Mouse (Mus musculus) olfactory bulb, adult 2 months (tissue): ENCODE results near the gene Dtymk.

Source experiments
- CTCF ChIP-seq: fragments of 200-500 bp; IDR thresholded peaks from 2 replicates; pipeline ENCODE4 v1.5.1; 2012; ENCODE audit warnings: low read depth, mild to moderate bottlenecking, low read length, moderate library complexity; ENCODE audit not compliant: insufficient read depth
- POLR2A ChIP-seq: fragments of 200-500 bp; IDR thresholded peaks from 2 replicates; pipeline ENCODE4 v1.6.1; 2012; ENCODE audit warnings: mild to moderate bottlenecking, low read depth, low read length, moderate library complexity; ENCODE audit not compliant: insufficient read depth

- no peak for TF ChIP-seq CTCF
- peak; percentile 61 for TF ChIP-seq POLR2A
Observed at GRCm38 (mm10) chr1:93754573-93755290, 47.0 kb downstream of the Dtymk start, which contains the start of gene Thap4.
